Mouse (Mus musculus): ENCODE data around the gene 2310009B15Rik.

DNA sequence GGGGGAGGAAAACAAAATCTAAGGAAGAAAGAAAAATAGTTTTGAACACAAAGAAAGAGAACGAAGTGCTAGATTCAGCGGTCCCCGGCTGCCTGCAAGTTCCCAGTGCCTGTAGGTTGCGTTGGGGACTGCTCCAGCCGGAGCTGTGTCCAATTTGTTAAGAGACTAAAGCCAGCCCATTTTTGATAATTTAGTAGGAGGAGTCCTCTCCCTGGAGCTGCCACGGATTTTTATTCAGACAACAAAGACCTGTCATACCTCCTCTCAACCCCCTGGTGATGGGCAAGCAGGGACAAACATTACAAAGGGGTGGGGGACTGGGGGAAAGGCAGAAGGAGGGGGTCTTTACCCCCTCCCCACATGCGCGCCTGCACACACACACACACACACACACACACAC, 14.3 kb downstream of the 2310009B15Rik start:
- TF ChIP-seq CTCF (IDR thresholded peaks at IDR 0.05; ENCODE audit: borderline replicate concordance, control insufficient read depth, extremely low read depth, insufficient read depth, low read length, poor library complexity) (no peak), POLR2A (IDR thresholded peaks at IDR 0.05; ENCODE audit: control insufficient read depth, extremely low read depth, insufficient read depth, low read length, poor library complexity) (no peak)
